Mouse (Mus musculus) lung, postnatal 0 days (tissue): ENCODE measurements at regions not wholly inside any gene's neighbourhood (a gene's known extent, or its start where the extent isn't known, plus 50 kb on each side); places are given as distances from the start of the nearest gene placed in this dataset.

Source experiments
- ATAC-seq: fragments of 200-750 bp; cut with Nextera tagmentation; 2 replicates; pipeline ENCODE4 v1.8.0; 2017; ENCODE audit warnings: moderate library complexity
- DNase-seq: peaks from one replicate; pipeline ENCODE4 v3.0.0-alpha.2; 2016; ENCODE audit warnings: low spot score
- H3K27ac ChIP-seq: fragments of 300-500 bp; sonication (generic); 2 replicates; pipeline ENCODE4 v1.5.1; 2014; ENCODE audit warnings: antibody characterized with exemption, mild to moderate bottlenecking, low read length, mixed read lengths
- H3K27me3 ChIP-seq: fragments of 300-500 bp; sonication (generic); replicated peaks from 2 replicates; pipeline ENCODE4 v1.6.1; 2014; ENCODE audit warnings: low read length, mixed read lengths; ENCODE audit not compliant: insufficient read depth
- H3K36me3 ChIP-seq: fragments of 300-500 bp; sonication (generic); 2 replicates; pipeline ENCODE4 v1.6.1; 2014; ENCODE audit warnings: low read length, mixed read lengths; ENCODE audit not compliant: insufficient read depth
- H3K4me1 ChIP-seq: fragments of 300-500 bp; sonication (generic); 2 replicates; pipeline ENCODE4 v1.6.1; 2014; ENCODE audit warnings: antibody characterized with exemption, low read depth, low read length, mixed read lengths; ENCODE audit not compliant: insufficient read depth
- H3K4me2 ChIP-seq: fragments of 300-500 bp; sonication (generic); replicated peaks from 2 replicates; pipeline ENCODE4 v1.6.1; 2014; ENCODE audit warnings: low read depth, mild to moderate bottlenecking, low read length, moderate library complexity, mixed read lengths
- H3K4me3 ChIP-seq: fragments of 300-500 bp; sonication (generic); 2 replicates; pipeline ENCODE4 v1.5.1; 2014; ENCODE audit warnings: low read depth, low read length
- H3K9ac ChIP-seq: fragments of 300-500 bp; sonication (generic); replicated peaks from 2 replicates; pipeline ENCODE4 v1.6.1; 2014; ENCODE audit warnings: low read depth, mild to moderate bottlenecking
- H3K9me3 ChIP-seq: fragments of 300-500 bp; sonication (generic); 2 replicates; pipeline ENCODE4 v1.6.1; 2016; ENCODE audit warnings: low read length, mixed read lengths
- CTCF ChIP-seq: IDR thresholded peaks from 2 replicates; pipeline ENCODE4 v1.5.1; 2016; ENCODE audit warnings: antibody characterized with exemption, mild to moderate bottlenecking
- EP300 ChIP-seq: IDR thresholded peaks from 2 replicates; pipeline ENCODE4 v1.6.1; 2016; ENCODE audit warnings: antibody characterized with exemption, mild to moderate bottlenecking, control low read depth
- whole genome bisulfite sequencing: fragments of 180-500 bp; shearing (Covaris S2); extraction: QIAGEN DNeasy Blood & Tissue Kit; methylation state at CpG from one replicate; pipeline ENCODE4 v1.1.7; 2014; 5-methylcytosine and 5-hydroxymethylcytosine counted together

DNA sequence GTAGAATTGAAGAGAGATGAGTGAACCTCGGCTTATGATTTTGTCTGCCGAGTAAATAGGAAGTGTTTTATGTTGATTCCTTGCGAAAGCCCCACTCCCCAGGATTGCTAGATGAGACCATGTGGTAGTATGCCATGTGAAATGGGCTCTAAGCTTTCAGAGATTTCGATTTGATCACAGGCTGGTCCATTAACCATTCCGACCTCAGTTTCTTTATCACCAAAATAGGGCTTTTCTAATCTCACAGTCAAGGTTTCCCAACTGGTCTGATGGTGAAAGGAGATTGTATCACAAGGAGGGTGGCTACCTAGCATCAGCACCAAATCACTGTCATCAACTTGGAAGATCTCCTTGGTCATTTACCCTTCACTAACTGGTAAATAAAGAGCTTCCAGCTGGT, 312.0 kb upstream of the Ubash3b start:
- Histone ChIP-seq H3K4me2 (no peak overlapping the region), H3K36me3 (no peaks in the 10 kb centered on the region), H3K27me3 (no peaks in the 10 kb centered on the region), H3K9ac (no peak overlapping the region), H3K4me1 (no peaks in the 10 kb centered on the region; the same call in 1 of the 2 replicates), H3K4me3 (no peak overlapping the region), H3K27ac (no peak overlapping the region), H3K9me3 (no peaks in the 10 kb centered on the region)
- 86% methylated on average over 5 of the region's 5 CpGs for WGBS
- DNase-seq (no peak), ATAC-seq (no peak)
- TF ChIP-seq EP300 (no peak), CTCF (no peak)

DNA sequence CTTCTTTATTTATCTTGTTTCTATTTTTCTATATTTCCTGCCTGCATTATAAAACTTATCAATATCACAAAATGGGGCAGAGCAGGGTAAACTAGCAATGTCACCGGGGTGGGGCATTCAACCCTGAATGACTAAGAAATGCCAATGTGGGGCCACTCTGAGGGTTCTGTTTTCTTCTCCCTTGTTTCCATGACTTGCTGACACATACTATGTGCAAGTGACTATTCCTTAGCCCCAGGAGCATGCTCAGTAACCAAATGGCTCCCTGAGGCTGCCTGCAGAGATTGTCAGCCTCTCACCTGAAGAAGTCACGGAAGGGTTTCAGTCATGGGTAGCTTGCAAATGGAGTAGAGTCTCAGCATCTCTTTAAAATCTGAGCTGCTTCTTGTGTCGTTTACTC, 309.8 kb upstream of the Ubash3b start:
- no peak overlapping the region for H3K9ac ChIP-seq
- no peak overlapping the region for H3K4me2 ChIP-seq
- no peaks in the 10 kb centered on the region for H3K9me3 ChIP-seq
- DNase-seq (no peak), ATAC-seq (no peak)
- WGBS = 84% methylated on average over 3 of the region's 3 CpGs
- no peaks in the 10 kb centered on the region; the same call in 1 of the 2 replicates for H3K4me1 ChIP-seq
- H3K27ac ChIP-seq = no peak overlapping the region
- H3K36me3 ChIP-seq = no peaks in the 10 kb centered on the region
- no peak overlapping the region for H3K4me3 ChIP-seq
- H3K27me3 ChIP-seq = no peaks in the 10 kb centered on the region
- TF ChIP-seq CTCF = no peak
- TF ChIP-seq EP300 = no peak

DNA sequence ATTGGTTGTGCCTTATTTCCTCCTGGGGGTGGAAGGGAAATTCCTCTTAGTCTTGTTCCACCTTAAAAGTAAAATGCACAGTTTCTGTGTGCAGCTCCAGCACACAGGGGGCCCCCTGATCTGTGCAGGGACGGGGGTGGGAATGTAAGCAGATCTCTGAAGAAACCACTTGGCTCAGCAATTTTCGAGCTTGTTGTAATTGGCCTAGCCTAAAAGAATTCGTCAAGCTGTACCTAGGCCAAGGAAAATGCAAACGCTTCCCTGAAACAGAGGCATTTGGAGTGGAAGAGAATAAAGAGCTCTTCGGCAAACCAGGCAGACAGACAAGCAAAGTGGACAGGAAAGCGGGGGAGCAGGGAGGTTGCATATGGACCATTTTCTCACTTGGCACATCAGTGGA, 308.5 kb upstream of the Ubash3b start:
- ATAC-seq = no peak
- H3K9ac ChIP-seq = no peak overlapping the region
- TF ChIP-seq EP300 (no peak), CTCF (no peak)
- H3K4me3 ChIP-seq = no peak overlapping the region
- peak; percentile 24 for DNase-seq
- H3K27ac ChIP-seq = no peak overlapping the region
- no peaks in the 10 kb centered on the region for H3K27me3 ChIP-seq
- H3K36me3 ChIP-seq = no peaks in the 10 kb centered on the region
- H3K4me2 ChIP-seq = no peak overlapping the region
- H3K4me1 ChIP-seq = no peaks in the 10 kb centered on the region; the same call in 1 of the 2 replicates
- 34% methylated on average over 6 of the region's 6 CpGs for WGBS
- no peaks in the 10 kb centered on the region for H3K9me3 ChIP-seq

GRCm38 (mm10) chr9:41469414-41469813, 307.9 kb upstream of the Ubash3b start:
- Histone ChIP-seq H3K27ac (no peak overlapping the region), H3K4me2 (no peak overlapping the region), H3K36me3 (no peaks in the 10 kb centered on the region), H3K9ac (no peak overlapping the region), H3K27me3 (no peaks in the 10 kb centered on the region), H3K4me1 (no peaks in the 10 kb centered on the region; the same call in 1 of the 2 replicates), H3K4me3 (no peak overlapping the region), H3K9me3 (no peaks in the 10 kb centered on the region)
- TF ChIP-seq EP300 = no peak
- no peak for TF ChIP-seq CTCF
- DNase-seq (no peak), ATAC-seq (no peak)
- WGBS = 75% methylated on average over 5 of the region's 5 CpGs

DNA sequence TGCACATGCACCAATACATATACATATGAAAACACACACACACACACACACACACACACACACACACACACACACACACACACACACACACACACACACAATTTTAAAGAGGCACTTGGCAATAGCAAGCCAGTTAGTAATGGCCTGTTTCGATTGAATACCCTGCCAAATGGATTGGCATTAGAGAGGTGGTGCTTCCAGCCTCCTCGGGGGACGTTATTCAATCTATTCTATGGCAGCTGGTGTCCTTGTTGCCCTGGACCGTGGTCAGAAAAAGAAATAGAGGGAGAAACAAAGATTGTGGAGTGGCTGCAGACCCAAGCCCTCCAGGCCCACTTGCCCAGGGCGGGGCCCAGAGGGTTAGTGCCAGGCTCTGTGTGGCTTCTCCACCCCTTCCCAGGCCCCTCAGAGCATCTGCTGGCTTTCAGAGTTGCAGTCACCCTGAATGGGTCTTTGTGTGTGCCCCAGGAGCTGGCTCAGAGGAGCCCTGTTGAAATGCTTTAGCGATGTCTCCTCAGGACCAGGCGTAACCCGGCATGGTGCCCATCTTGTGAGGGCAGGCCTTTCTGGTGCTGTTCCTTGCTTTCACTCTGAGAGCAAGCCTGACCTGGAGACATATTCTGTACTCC, 302.7 kb upstream of the Ubash3b start:
- Histone ChIP-seq H3K4me1 (no peaks in the 10 kb centered on the region), H3K4me2 (no peak overlapping the region), H3K27me3 (no peaks in the 10 kb centered on the region), H3K36me3 (no peaks in the 10 kb centered on the region), H3K27ac (no peak overlapping the region), H3K9ac (no peak overlapping the region), H3K9me3 (no peaks in the 10 kb centered on the region), H3K4me3 (no peak overlapping the region)
- DNase-seq = no peak
- 71% methylated on average over 8 of the region's 8 CpGs for WGBS
- no peak for TF ChIP-seq EP300
- ATAC-seq = no peak

DNA sequence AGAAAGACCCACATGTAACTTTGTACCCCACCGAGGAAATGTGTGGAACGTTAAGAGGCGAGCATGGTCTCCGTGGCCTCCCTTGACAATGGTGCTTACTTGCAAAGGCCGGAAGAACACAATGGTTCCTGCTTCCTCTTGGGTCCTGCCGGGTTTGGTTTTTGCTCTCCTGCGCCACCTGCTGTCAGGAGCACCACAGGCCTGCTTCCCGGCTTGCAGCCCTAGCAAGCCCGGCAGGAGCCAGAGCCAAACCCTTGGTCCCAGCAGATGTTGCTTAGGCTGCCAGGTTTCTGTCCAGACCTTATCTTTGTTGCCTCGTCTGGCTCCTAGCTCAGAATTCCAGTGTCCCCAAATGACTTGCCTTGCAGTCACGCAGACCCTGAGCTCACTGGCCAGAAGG, 300.2 kb upstream of the Ubash3b start:
- H3K27me3 ChIP-seq = no peaks in the 10 kb centered on the region
- no peak overlapping the region for H3K27ac ChIP-seq
- H3K4me1 ChIP-seq = no peaks in the 10 kb centered on the region
- ATAC-seq (peak; percentile 95), DNase-seq (peak; percentile 92)
- no peak overlapping the region for H3K9ac ChIP-seq
- no peaks in the 10 kb centered on the region for H3K9me3 ChIP-seq
- no peak overlapping the region for H3K4me3 ChIP-seq
- WGBS = 6% methylated on average over 11 of the region's 11 CpGs
- TF ChIP-seq CTCF = peak; percentile 96
- TF ChIP-seq EP300 = peak; percentile 68
- no peak overlapping the region for H3K4me2 ChIP-seq
- no peaks in the 10 kb centered on the region for H3K36me3 ChIP-seq

DNA sequence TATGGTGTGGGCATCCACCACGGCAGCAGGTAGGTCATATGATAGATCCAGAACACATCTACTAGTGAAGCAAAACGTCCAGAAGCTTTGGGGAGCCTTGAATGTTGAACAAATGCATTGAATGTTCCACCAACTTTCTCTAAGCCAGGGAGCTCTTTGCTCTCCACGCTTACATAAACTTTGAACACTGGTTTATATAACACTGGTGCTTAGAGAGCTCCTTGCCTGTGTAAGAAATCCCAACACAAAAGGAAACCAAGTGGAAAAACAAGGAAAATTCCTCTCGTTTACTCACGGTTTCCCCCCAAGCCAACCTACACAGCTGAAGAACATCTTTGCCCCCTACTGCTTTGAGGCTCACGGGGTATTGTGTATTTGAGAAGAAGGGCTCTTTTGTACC, 299.2 kb upstream of the Ubash3b start:
- no peaks in the 10 kb centered on the region for H3K9me3 ChIP-seq
- DNase-seq (no peak), ATAC-seq (no peak)
- no peak overlapping the region for H3K4me3 ChIP-seq
- H3K4me1 ChIP-seq = no peaks in the 10 kb centered on the region
- H3K27me3 ChIP-seq = no peaks in the 10 kb centered on the region
- no peak overlapping the region for H3K9ac ChIP-seq
- TF ChIP-seq EP300 (no peak), CTCF (no peak)
- H3K27ac ChIP-seq = no peak overlapping the region
- 86% methylated on average over 6 of the region's 6 CpGs for WGBS
- H3K4me2 ChIP-seq = no peak overlapping the region
- H3K36me3 ChIP-seq = no peaks in the 10 kb centered on the region
